Mouse (Mus musculus) midbrain, embryonic 12.5 days (tissue): ENCODE measurements at regions not wholly inside any gene's neighbourhood (a gene's known extent, or its start where the extent isn't known, plus 50 kb on each side); places are given as distances from the start of the nearest gene placed in this dataset.

Source experiments
- ATAC-seq: fragments of 200-750 bp; cut with Nextera tagmentation; 2 replicates; pipeline ENCODE4 v1.8.0; 2017; ENCODE audit warnings: low read depth, moderate TSS enrichment, moderate library complexity; ENCODE audit not compliant: low FRiP score
- H3K27ac ChIP-seq: fragments of 300-500 bp; sonication (generic); replicated peaks from 2 replicates; pipeline ENCODE4 v1.5.1; 2016; ENCODE audit warnings: mild to moderate bottlenecking
- H3K27me3 ChIP-seq: fragments of 300-500 bp; sonication (generic); 2 replicates; pipeline ENCODE4 v1.6.1; 2016; ENCODE audit warnings: mild to moderate bottlenecking
- H3K36me3 ChIP-seq: fragments of 300-500 bp; sonication (generic); 2 replicates; pipeline ENCODE4 v1.6.1; 2016
- H3K4me1 ChIP-seq: fragments of 300-500 bp; sonication (generic); 2 replicates; pipeline ENCODE4 v1.6.1; 2016
- H3K4me2 ChIP-seq: fragments of 300-500 bp; sonication (generic); replicated peaks from 2 replicates; pipeline ENCODE4 v1.6.1; 2016; ENCODE audit warnings: mild to moderate bottlenecking, moderate library complexity
- H3K4me3 ChIP-seq: fragments of 300-500 bp; sonication (generic); 2 replicates; pipeline ENCODE4 v1.5.1; 2016; ENCODE audit warnings: mild to moderate bottlenecking
- H3K9ac ChIP-seq: fragments of 300-500 bp; sonication (generic); replicated peaks from 2 replicates; pipeline ENCODE4 v1.6.1; 2016; ENCODE audit warnings: mild to moderate bottlenecking, moderate library complexity
- H3K9me3 ChIP-seq: fragments of 300-500 bp; sonication (generic); 2 replicates; pipeline ENCODE4 v1.6.1; 2016; ENCODE audit warnings: mild to moderate bottlenecking
- WGBS: fragments of 180-500 bp; shearing (Covaris S2); methylation state at CpG from one replicate; pipeline ENCODE4 v1.1.7; 2016; 5-methylcytosine and 5-hydroxymethylcytosine counted together

- Histone ChIP-seq H3K9me3 (no peaks in the 10 kb centered on the region), H3K4me1 (peaks cover 5% of the 10 kb centered on the region; the same call in 1 of the 2 replicates), H3K9ac (no peak overlapping the region), H3K36me3 (no peaks in the 10 kb centered on the region), H3K27ac (no peak overlapping the region), H3K27me3 (no peaks in the 10 kb centered on the region), H3K4me3 (no peak overlapping the region), H3K4me2 (no peak overlapping the region)
- 88% methylated on average over 10 of the region's 10 CpGs for WGBS
- no peak for ATAC-seq
These were observed 175.3 kb upstream of the Map3k1 start for GRCm38 (mm10) chr13:111984081-111984574.

DNA sequence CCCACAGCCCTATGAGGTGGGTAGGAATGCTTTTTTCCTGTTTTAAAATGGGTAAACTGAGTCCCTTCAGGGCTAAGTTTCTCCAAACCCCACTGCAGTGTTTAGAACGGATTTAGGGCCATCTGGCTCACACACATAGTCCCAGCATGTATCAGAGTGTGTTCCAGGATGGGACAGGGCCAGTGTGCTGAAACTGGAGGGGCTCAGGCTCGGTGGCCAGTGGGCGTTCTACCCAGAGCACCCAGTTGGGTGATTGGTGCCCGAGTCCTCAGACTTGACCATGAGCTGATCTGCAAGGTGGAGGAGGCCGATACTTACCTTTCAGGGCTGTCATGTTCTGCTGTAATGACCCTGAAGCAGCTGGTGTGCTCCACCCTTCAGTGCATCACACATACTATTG is 176.6 kb upstream of the Map3k1 start:
- 89% methylated on average over 5 of the region's 5 CpGs for WGBS
- Histone ChIP-seq H3K4me2 (no peak overlapping the region), H3K9me3 (no peaks in the 10 kb centered on the region), H3K27ac (no peak overlapping the region), H3K27me3 (no peaks in the 10 kb centered on the region), H3K36me3 (no peaks in the 10 kb centered on the region), H3K9ac (no peak overlapping the region), H3K4me1 (peaks cover 2% of the 10 kb centered on the region; the same call in 1 of the 2 replicates), H3K4me3 (no peak overlapping the region)
- no peak for ATAC-seq

DNA sequence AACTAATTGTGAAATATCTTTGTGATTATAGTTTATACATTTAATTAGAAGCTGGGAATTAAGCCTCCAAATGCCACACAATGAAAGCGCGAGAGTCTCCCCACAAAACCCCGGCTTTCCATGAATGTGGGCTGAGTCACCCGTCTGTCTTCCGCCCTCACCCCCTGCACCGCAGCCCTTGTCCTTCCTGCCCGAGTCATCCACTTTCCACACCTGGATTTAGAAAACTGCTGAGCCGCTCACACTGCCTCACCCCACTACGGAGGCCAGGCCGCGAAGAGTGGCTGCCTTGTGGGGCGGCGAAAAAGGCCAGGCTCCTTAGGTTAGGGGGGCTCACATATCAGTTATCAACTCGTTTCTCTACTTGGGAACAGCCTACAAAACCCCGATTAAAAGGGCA is 177.9 kb upstream of the Map3k1 start:
- Histone ChIP-seq H3K9ac (no peak overlapping the region), H3K27ac (no peak overlapping the region), H3K9me3 (no peaks in the 10 kb centered on the region), H3K4me2 (no peak overlapping the region), H3K27me3 (no peaks in the 10 kb centered on the region), H3K4me3 (no peak overlapping the region), H3K36me3 (no peaks in the 10 kb centered on the region), H3K4me1 (peaks cover 12% of the 10 kb centered on the region)
- WGBS: 93% methylated on average over 15 of the region's 15 CpGs
- no peak for ATAC-seq

- Histone ChIP-seq H3K27me3 (no peaks in the 10 kb centered on the region), H3K4me1 (peaks cover 12% of the 10 kb centered on the region), H3K9me3 (no peaks in the 10 kb centered on the region), H3K27ac (no peak overlapping the region), H3K4me2 (no peak overlapping the region), H3K9ac (no peak overlapping the region), H3K36me3 (no peaks in the 10 kb centered on the region), H3K4me3 (no peak overlapping the region)
- WGBS: 93% methylated on average over 3 of the region's 3 CpGs
- no peak for ATAC-seq
These were observed 178.6 kb upstream of the Map3k1 start for GRCm38 (mm10) chr13:111987420-111987819.

- H3K27me3 ChIP-seq: no peaks in the 10 kb centered on the region
- H3K4me3 ChIP-seq: no peak overlapping the region
- H3K4me1 ChIP-seq: peaks cover 12% of the 10 kb centered on the region
- ATAC-seq: peak; percentile 52; the same call in 1 of the 2 replicates
- no peak overlapping the region for H3K27ac ChIP-seq
- H3K36me3 ChIP-seq: no peaks in the 10 kb centered on the region
- no peaks in the 10 kb centered on the region for H3K9me3 ChIP-seq
- H3K4me2 ChIP-seq: no peak overlapping the region
- WGBS: 26% methylated on average over 11 of the region's 11 CpGs
- no peak overlapping the region for H3K9ac ChIP-seq
These were observed 182.2 kb upstream of the Map3k1 start for GRCm38 (mm10) chr13:111990913-111991534.

DNA sequence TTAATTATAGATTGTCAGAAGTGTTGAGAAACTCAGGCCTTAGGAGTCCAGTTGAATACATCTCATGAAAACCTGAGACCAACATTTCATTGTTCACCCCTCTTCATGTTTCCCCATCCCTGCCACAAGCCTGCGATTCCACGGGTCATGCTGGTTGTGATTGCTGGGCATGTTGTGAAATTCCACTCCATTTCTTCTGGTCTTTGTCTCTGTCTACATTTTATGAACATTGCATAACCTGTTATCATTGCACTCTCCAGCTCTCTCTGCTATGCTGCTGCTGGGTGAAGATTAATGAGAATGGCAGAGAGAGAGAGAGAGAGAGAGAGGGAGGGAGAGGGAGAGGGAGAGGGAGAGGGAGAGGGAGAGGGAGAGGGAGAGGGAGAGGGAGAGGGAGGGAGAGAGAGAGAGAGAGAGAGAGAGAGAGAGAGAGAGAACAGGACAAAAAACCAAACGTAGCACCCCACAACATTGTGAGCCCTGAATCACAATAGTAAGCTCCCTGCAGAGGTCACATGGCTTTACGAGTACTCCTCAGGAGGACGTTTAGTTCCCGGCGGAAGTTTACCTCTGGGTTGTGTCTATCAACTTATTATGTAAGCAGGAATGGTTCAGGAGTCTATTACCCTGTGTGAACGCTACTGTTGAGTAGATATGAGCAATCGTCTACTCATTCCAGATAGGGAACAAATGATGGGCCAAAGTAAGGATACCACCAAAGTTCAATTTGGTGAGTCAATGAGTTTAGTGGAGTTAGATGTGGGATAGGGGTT is 183.5 kb upstream of the Map3k1 start:
- no peak for ATAC-seq
- WGBS: 82% methylated on average over 9 of the region's 9 CpGs

DNA sequence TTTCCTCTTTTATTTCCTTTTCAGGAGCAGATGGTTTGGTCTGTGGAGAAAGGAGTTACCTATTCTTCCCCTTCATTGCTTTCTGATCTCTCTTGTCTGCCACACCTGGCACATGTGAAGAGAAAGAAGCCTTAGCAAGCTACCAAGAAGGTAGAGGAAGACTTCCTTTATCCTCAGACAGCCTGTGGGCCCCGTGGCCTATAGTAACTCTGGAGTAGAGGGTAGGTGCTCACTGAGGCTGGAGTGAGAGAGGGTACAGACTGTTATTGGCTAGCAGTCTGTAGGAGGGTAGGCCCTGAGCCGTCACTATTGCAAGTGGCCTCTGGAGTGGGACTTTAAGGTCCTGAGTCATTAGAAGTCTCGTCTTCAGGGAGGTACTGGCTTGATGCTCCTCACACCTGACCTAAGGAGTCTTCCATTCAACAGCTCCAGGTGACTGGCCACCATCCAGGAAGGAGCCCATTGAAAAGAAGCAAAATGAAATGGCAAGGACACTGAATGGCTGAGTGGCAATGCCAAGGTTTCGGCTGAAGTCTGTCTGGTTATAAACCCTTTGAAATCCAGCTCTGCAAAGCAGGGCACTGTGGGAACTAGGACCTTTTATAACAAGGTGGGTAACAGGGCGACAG is 186.2 kb upstream of the Map3k1 start:
- Histone ChIP-seq H3K9me3 (no peaks in the 10 kb centered on the region), H3K27ac (no peak overlapping the region), H3K36me3 (no peaks in the 10 kb centered on the region), H3K4me2 (no peak overlapping the region), H3K4me1 (peaks cover 12% of the 10 kb centered on the region), H3K4me3 (no peak overlapping the region), H3K27me3 (no peaks in the 10 kb centered on the region), H3K9ac (no peak overlapping the region)
- ATAC-seq: no peak
- WGBS: 84% methylated on average over 5 of the region's 5 CpGs

More for the DNA sequence above, 183.5 kb upstream of the Map3k1 start:
- peaks cover 12% of the 10 kb centered on the region for H3K4me1 ChIP-seq
- H3K9ac ChIP-seq: no peak overlapping the region
- H3K4me3 ChIP-seq: no peak overlapping the region
- H3K4me2 ChIP-seq: no peak overlapping the region
- no peaks in the 10 kb centered on the region for H3K27me3 ChIP-seq
- H3K27ac ChIP-seq: no peak overlapping the region
- no peaks in the 10 kb centered on the region for H3K36me3 ChIP-seq
- no peaks in the 10 kb centered on the region for H3K9me3 ChIP-seq

DNA sequence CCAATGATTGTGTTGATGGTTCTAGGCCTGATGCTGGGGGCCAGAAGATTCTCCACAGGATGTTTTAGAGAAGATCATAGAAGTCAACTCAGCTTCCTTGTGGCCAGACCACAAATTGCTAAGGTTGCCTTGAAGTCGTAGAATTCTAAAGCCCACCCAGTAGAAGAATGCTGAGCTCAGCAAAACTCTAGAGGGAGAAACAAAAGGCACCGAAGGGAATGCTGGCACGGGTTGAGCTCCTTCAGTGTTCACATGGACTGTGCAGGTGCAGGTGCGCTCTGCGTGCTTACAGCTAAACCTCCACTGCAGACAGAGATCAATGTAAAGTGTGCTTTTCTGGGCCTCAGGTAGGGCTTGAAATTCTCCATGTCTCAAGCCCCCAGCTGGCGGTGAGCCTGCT is 186.9 kb upstream of the Map3k1 start:
- no peak overlapping the region for H3K27ac ChIP-seq
- no peaks in the 10 kb centered on the region for H3K36me3 ChIP-seq
- no peaks in the 10 kb centered on the region for H3K27me3 ChIP-seq
- 92% methylated on average over 6 of the region's 6 CpGs for WGBS
- H3K4me1 ChIP-seq: peaks cover 12% of the 10 kb centered on the region
- H3K4me2 ChIP-seq: no peak overlapping the region
- no peak for ATAC-seq
- no peaks in the 10 kb centered on the region for H3K9me3 ChIP-seq
- no peak overlapping the region for H3K9ac ChIP-seq
- H3K4me3 ChIP-seq: no peak overlapping the region

- no peak for ATAC-seq
- H3K9ac ChIP-seq: no peak overlapping the region
- no peaks in the 10 kb centered on the region for H3K27me3 ChIP-seq
- 68% methylated on average over 11 of the region's 11 CpGs for WGBS
- H3K4me3 ChIP-seq: no peak overlapping the region
- peaks cover 17% of the 10 kb centered on the region for H3K4me1 ChIP-seq
- H3K36me3 ChIP-seq: no peaks in the 10 kb centered on the region
- H3K9me3 ChIP-seq: no peaks in the 10 kb centered on the region
- no peak overlapping the region for H3K4me2 ChIP-seq
- H3K27ac ChIP-seq: no peak overlapping the region
These were observed 188.1 kb upstream of the Map3k1 start for GRCm38 (mm10) chr13:111996910-111997309.

DNA sequence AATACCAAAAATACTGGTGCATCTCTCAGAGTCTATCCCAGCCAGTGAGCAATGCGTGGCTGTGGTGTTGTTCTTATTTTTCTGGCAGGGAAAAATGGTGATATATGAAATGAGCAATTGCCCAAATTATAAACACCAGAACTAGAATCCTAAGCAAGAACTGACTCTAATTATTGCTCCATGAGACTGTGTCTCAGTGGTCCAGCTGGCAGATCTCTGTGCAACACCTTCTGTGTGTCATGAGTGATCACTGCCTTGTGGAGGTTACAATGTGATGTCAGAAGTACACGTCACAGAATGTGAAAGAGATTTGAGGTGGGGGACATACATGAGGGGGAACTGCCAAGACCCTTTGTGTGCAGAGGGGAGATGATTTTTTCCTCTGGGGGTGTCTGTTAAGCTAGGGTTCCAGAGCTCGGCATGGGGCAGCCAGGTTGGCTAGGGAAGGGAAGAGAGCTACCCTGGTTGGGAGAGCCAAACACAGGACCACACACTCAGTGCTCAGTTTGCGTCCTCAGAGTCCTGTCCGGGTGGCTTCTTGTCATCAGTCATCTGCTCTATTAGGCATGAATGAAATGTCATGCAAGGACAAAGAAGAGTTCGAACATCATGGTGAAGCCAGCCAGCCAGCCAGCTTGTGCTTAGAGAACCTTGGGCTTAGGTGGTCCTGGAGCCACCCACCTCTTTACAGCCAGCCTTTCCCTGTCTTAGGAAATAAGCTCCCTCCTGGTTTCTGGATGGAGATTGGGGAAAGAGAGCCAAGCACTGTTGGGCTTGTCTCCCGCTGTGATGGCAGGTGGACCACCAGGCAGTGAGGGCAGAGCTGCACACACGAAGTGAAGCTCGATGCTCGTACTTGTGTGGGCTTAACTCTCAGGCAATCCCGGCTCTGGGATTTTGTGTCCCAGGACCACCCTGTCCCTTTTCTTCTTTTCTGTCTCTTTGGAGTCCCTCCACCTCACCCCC is 189.5 kb upstream of the Map3k1 start:
- no peak for ATAC-seq
- WGBS: 75% methylated on average over 11 of the region's 11 CpGs

GRCm38 (mm10) chr13:111999647-112000292 is 191.0 kb upstream of the Map3k1 start:
- ATAC-seq: no peak
- Histone ChIP-seq H3K27me3 (no peaks in the 10 kb centered on the region), H3K4me3 (no peak overlapping the region), H3K9me3 (no peaks in the 10 kb centered on the region), H3K4me2 (no peak overlapping the region), H3K4me1 (peaks cover 24% of the 10 kb centered on the region), H3K36me3 (no peaks in the 10 kb centered on the region), H3K9ac (no peak overlapping the region), H3K27ac (no peak overlapping the region)
- 92% methylated on average over 6 of the region's 6 CpGs for WGBS

More for the DNA sequence above, 189.5 kb upstream of the Map3k1 start:
- no peak overlapping the region for H3K4me2 ChIP-seq
- H3K4me3 ChIP-seq: no peak overlapping the region
- no peaks in the 10 kb centered on the region for H3K9me3 ChIP-seq
- no peaks in the 10 kb centered on the region for H3K36me3 ChIP-seq
- no peaks in the 10 kb centered on the region for H3K27me3 ChIP-seq
- H3K9ac ChIP-seq: no peak overlapping the region
- peaks cover 24% of the 10 kb centered on the region for H3K4me1 ChIP-seq
- no peak overlapping the region for H3K27ac ChIP-seq
